Mouse (Mus musculus) ZHBTc4 (cell line): ENCODE measurements at regions not wholly inside any gene's neighbourhood (a gene's known extent, or its start where the extent isn't known, plus 50 kb on each side); places are given as distances from the start of the nearest gene placed in this dataset.

ENCODE experiments used
- DNase-seq: peaks from one replicate; pipeline ENCODE4 v3.0.0-alpha.2; 2011; ENCODE audit warnings: low read depth, low spot score

- DNase-seq: no peak
These were observed 359.8 kb downstream of the Rnd3 start for GRCm38 (mm10) chr2:50789051-50789651.

- DNase-seq: no peak
These were observed 376.8 kb downstream of the Rnd3 start for GRCm38 (mm10) chr2:50772101-50772500.

GRCm38 (mm10) chr2:50759016-50759415 lies 389.9 kb downstream of the Rnd3 start:
- DNase-seq: no peak

- peak; percentile 15 for DNase-seq
These were observed 390.9 kb downstream of the Rnd3 start for GRCm38 (mm10) chr2:50757837-50758541.

DNA sequence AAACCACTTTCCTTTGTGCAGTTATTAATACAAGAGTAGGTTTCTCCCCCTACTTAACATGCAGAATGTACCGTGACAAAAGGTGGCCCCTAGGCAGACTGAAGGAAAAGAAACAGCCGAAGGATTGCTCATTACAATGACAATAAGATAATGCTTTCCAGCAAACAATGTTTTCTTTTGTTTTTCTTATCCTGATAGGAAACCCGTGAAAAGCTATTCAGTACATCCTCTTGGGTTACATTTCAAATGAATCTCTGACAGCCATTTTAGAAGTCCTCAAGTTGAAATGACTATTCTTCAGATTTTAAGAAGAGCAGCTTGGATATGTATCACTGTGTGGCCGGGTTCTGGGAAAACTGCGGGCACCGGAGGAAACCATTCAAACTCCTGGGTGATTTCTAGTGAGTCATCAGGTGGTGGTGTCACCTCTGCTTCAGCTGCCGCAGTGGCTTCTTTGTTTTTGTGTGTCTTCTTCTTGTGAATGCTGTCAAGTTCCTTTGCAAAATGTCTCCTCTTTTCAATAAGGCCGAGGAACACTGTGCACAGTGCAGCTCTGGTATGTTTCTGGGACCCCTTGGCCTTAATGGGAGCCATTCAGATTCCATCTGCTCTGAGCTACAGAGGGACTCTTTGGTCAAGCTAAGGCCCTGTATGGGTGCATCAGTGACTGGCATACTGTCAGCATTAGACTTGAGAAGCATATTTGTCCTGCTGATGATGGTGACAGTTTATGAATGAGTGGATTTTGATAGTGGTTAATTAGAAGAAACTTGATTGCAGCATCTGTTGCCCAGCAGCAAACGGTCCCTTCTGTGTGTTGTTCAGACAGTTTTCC lies 393.1 kb downstream of the Rnd3 start:
- peak; percentile 35 for DNase-seq

DNA sequence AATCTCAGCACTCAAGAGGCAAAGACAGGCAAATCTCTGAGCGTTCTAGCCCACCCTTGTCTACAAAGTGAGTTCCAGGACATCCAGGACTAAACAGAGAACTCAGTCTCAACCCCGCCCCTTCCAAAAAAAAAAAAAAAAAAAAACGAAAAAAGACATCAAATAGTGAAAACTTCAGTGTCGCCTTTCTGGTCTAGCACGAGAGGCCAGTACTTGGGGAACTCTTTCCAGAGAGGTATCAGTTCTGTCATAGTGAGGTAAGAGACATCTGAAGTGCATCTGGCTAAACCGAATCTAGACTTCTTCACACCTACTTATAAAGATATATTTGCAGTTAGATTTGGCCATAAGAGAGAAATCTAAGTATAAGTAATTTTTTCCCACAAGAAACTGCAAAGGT lies 393.8 kb downstream of the Rnd3 start:
- no peak for DNase-seq

- no peak for DNase-seq
These were observed 396.5 kb downstream of the Rnd3 start for GRCm38 (mm10) chr2:50752408-50752807.

DNA sequence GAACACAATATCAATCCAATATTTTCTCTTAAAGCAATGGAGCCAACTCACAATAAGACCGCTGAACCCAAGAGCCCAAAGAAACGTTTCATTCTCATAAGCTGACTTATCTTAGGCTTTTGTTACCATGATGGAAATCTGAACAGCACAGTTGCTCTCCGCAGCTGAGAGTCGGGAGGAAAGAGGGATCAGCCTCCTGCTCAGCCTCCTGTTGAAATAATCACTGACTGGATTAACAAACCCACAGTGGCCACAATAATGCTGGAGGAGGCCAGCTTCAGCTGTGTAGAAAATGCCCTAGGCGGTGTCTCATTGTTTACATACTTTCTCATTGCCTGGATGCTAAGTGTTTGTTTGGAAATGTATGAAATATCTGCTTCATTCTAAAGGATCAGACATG lies 398.1 kb downstream of the Rnd3 start:
- no peak for DNase-seq

- DNase-seq: no peak
These were observed 404.2 kb downstream of the Rnd3 start for GRCm38 (mm10) chr2:50744625-50745214.

DNA sequence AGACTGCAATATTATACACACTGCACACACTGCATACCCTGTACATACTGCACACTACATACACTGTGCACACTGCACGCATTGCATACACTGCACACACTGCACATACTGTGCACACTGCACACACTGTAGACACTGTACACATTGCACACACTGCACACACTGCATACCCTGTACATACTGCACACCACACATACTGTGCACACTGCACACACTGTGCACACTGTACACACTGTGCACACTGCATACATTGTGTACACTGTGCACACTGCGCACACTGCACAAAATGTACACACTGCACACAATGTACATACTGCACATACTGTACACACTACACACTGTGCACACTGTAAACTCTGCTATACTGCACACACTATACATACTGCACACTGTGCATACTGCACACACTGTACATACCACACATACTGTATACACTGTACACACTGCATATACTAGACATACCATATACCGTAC lies 405.1 kb downstream of the Rnd3 start:
- DNase-seq: no peak

- no peak for DNase-seq
These were observed 406.5 kb downstream of the Rnd3 start for GRCm38 (mm10) chr2:50742421-50742820.

DNA sequence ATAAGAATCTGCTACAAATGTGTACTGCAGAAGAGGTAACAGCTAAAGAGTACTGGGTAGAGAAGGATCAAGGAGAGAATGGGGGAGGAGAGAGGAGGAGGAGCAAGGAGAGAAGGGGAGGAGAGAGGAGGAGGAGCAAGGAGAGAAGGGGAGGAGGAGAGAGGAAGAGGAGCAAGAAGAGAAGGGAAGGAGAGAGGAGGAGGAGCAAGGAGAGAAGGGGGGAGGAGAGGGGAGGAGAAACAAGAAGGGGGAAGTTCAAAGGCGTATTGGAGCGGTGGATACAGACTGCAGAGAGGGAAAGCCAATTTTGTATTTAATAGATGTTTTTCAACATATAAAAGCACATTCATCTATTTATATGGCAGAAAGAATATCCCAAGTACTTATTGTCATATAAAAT lies 407.6 kb downstream of the Rnd3 start:
- no peak for DNase-seq

- DNase-seq: no peak
These were observed 409.3 kb downstream of the Rnd3 start for GRCm38 (mm10) chr2:50739599-50739979.

- DNase-seq: no peak
These were observed 409.8 kb downstream of the Rnd3 start for GRCm38 (mm10) chr2:50738936-50739598.

GRCm38 (mm10) chr2:50737706-50738105 lies 411.2 kb downstream of the Rnd3 start:
- DNase-seq: no peak

DNA sequence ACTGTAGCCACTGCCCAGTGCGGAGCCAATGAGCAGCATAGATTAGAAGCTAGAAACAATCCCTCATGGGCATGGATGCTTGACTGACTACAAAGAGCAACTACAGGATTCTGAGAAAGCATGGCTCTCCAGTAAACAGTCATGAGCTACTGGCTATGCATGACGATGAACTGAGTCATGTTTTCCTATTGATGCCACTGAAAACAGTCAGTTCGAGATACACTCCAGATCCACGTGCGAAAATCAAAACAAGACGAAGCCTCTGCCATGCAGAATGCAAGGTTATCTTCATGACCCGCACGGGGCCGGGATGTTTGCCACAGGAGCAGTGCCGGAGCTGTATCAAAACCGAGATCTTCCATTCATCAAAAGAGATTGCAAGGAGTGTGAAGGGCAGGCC lies 413.9 kb downstream of the Rnd3 start:
- no peak for DNase-seq

DNA sequence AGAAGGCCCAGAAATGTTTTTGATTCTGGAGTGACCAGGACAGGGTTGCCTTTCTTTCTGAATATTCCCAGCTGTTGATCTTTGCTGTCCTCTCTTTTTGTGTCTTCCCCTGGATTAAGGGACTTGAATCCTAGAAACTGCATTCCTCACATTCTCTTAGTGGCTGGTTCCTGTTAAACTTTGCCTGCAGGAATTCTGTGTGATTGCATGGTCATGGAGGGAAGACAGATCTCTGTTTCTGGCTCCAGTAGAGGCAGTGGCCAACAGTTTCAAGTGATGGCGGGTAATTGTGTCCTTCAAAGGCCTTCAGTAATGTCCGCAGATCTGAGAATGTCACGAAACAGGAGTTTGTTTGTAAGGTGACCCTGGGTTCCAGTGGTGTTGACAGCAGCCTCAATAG lies 410.1 kb upstream of the Mmadhc start:
- no peak for DNase-seq

DNA sequence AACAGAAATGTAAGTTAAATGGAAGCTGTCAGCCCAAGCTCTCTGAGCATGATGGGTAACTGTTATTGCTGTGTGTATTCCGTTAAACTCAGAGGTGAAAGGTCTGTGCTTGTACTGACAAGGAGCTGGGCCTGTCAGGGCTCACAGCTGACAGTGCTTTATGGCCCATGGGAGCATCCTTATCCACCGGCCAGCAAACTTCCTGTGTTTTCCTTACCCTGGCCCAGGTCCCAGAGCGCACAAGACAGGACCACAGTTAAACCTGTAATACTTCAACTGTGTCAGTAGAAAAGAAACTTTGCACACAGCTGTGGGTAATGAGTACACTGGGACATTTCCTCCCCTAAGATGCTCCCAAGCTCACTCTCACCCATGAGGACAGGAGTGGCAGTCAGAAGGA lies 407.7 kb upstream of the Mmadhc start:
- no peak for DNase-seq

DNA sequence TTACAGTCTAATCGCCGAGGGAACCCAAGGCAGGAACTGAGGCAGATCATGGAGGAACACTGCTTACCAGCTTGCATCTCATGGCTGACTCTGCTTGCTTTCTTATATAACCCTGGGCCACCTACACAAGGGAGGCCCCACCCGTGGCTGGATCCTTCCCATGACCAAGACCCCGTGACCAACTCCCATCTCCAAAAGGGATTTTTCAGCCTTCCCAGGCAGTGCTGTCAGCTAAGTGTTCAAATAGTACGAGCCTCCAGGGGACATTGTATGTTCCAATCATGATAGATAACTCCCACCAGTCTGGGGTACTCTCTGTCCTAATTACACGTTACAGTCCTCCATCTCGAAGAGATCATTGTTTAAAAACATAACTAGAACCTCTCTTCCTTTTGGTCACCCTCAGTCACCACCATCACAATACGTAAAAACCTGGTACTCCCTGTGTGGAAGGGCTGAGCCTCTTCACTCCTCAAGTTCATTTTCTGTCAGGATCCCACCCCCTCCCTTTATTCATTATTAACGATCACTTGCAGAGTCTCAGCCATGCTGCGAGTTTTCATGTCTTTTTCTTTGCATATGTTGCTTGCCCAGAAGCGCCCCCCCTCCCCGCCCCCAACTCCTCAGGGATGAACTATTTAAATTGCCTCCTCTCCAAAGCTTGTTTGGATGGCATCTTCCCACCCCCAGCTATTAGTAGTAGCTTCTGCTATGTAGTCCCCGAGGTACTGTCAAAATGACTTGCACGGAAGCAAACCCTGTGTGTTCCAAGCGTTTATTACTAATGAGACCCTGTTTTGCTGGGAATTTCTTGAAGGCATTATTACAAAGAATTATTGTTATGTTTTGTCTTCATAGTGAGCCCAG lies 406.2 kb upstream of the Mmadhc start:
- DNase-seq: no peak

GRCm38 (mm10) chr2:50698841-50699240 lies 402.2 kb upstream of the Mmadhc start:
- DNase-seq: no peak

DNA sequence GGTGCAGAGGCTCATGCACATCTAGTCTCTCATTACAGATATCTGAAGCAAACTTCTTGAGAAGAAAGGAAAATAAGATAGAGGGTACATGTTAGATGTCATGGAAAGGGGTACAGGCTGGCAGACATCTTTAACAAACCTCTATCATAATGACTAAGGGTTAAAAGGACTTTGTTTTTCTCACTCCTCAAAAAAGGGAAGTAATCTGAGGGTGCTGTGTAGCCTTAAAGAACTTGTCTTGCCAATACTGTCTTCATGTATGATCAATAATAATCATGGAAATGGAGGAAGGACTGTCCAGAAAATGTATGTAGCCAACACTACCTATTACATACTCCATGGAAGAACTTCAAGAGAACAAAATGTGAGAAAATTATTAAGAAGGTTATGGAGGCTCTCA lies 400.0 kb upstream of the Mmadhc start:
- DNase-seq: no peak
